Mouse (Mus musculus) yolk sac, embryonic 10.5 days (tissue): ENCODE results near the gene Pcsk2.

ENCODE experiments used
- DNase-seq: peaks from one replicate; pipeline ENCODE4 v3.0.0-alpha.2; 2017; ENCODE audit warnings: low spot score

Pcsk2 gene

DNA sequence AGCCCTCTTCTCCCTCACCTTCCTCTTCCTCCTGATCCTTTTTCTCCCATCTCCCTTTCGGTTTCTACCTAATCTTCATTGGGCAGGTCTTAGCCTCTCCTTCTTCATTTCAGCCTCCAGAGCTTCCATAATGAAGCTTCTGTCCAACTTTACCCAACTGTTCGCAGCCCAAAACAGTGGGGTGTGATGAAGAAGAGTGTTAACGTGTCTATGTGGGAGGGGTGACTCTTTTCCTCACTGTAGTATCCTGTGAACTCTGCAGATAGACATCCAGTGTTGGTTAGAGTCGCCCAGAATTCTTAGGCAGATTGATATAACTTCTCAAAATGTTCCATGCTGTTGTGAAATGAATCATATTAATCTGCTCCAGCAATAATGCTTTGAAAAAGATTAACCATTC is 98.4 kb downstream of the Pcsk2 start:
- no peak for DNase-seq

DNA sequence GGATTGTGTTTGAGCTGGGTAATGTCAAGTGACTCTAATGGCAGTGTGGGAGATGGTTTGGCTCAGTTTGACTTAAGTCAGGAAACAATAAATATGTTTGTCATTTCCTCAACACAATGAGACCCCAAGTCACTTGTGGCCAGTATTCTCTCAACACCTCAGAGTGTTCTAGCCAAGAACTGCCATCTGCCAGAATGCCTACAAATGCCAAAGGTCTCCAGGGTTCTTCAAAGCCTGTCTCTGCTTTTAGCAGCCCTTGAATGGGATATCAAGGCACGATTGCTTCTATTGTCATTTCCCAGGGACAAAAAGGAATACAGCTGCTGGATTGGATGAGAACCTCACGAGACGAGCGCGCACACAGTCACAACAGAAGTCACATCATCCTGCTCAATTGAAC is 100.0 kb downstream of the Pcsk2 start:
- no peak for DNase-seq

- no peak for DNase-seq
Observed at GRCm38 (mm10) chr2:143654621-143655020, 108.7 kb downstream of the Pcsk2 start.

DNA sequence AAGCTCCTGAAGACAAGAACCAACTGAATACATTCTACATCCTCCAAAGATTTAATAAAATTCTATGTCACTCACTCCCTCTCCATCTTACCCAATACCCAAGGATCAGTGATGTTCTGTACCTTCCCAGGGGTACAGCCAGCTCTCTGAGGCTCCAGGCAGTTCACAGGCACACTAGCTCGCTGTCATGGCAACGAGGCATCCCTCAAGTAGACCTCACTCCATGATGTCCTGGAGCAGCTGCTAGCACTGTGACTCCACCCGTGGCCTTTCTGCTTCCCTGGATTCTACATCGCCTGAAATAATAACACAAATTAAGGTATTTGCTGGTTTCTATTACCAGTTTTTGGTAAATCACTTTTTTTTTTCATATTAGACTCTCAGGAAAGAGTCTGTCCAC is 111.0 kb downstream of the Pcsk2 start:
- DNase-seq: no peak

- DNase-seq: no peak
Observed at GRCm38 (mm10) chr2:143666785-143667184, 120.8 kb downstream of the Pcsk2 start.

GRCm38 (mm10) chr2:143677869-143678268 is 131.9 kb downstream of the Pcsk2 start:
- no peak for DNase-seq

- DNase-seq: no peak
Observed at GRCm38 (mm10) chr2:143679513-143679912, 133.6 kb downstream of the Pcsk2 start.

DNA sequence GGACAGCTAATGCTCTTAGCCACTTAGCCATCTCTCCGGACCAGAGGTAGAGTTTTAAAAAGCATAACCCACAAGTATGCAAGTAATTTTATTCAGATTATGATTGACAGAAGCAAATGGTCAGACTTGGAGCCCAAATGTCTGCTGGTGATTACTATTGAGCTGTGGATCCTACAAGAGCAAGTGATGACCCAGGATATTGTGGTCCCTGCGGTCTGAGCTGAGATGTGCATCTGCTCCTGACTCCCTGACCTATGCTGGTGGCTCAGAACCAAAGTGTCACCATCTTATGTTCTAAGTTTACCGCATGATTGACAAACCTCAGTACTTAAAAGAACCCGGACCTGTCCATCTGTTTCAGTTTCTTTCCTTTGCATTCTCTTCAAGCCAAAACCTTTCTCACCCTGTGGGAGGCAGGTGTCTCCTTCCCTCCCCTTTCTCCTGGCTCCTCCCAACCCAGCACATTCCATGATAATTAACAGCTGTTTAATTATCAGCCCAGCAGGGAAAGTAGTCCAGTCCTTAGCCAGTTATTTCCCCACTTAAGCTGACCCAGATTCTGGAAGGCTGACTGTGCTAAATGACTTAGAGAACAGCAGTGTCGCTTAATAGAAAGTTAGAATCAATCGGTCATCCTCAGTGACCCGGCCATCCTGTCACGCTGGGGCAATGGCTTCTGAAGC is 136.1 kb downstream of the Pcsk2 start:
- no peak for DNase-seq

DNA sequence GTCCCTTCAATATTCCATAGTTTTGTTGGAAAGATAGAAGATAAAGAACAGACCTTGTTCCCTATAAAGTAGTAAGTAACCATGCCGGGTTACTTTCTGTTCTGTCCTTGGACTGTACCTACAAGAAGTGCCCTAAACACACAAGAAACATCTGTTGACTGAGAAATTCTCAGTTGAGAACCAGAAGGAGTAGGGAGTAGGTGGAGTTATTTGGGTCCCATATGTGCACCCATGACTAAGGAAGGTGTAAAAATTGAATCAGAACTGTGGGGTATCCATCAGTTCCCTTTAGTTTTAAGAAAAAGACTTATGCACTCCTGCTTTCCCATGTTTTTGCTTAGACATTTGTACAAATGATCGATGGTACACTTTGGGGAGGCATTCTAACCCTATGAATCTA is 137.6 kb downstream of the Pcsk2 start:
- no peak for DNase-seq

GRCm38 (mm10) chr2:143691244-143691643 is 145.3 kb downstream of the Pcsk2 start:
- no peak for DNase-seq

- DNase-seq: no peak
Observed at GRCm38 (mm10) chr2:143696026-143696557, 150.1 kb downstream of the Pcsk2 start.

DNA sequence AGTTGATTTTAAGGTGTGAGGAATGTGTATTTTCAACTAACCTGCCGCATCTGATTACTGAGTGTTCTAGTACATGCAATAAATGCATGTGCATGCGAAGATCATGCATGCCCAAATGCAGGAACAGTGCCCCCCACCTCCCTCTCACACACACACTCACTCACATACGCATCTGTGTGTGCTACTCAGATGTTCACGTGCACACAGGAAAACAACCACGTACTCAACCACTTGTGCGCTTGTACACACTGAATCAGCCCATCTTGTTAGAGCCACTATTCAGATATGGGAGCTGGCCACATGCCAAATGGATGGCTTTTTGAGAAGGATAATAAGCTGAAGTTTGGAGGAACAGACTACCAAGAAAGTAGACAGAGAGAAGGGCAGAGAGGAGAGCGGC is 150.7 kb downstream of the Pcsk2 start:
- no peak for DNase-seq

- no peak for DNase-seq
Observed at GRCm38 (mm10) chr2:143701141-143701540, 155.2 kb downstream of the Pcsk2 start.

DNA sequence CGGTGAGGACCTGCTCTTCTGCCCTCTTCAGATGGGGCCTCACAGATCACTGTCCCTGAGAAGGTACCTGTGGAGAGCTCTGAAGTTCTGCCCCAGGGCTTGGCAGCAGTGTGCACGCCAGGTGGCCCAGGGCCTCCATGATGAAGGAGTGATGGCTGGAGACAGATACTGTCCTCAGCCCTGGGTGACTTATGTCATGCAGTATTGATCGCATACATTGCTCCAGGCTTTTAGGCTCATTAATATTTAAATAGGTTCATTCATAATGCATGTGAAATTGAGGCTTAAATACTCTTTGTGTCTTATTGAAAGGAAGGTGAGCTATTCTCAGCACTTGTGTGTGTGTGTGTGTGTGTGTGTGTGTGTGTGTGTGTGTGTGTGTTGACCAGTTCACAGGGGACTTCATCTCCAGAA is 157.0 kb downstream of the Pcsk2 start:
- DNase-seq: no peak

DNA sequence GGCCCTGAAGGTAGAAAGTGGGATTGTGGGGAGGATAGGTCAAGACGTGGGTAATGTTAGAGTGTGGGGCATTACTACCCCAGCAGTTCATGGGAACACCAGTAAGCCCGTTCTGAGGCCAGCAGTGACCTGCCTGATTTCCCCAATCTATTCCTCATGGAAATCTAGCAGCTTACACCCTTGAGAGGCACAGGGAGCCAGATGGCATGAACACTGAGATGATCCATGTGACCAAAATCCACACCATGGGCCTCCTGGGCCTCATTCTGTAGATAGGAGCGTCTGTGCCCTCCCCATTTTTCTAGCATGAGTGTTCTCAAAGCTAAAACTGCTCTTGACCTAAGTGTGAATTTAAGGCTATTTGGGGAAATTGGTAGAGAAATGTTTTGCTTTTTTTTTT is 162.2 kb downstream of the Pcsk2 start:
- no peak for DNase-seq

DNA sequence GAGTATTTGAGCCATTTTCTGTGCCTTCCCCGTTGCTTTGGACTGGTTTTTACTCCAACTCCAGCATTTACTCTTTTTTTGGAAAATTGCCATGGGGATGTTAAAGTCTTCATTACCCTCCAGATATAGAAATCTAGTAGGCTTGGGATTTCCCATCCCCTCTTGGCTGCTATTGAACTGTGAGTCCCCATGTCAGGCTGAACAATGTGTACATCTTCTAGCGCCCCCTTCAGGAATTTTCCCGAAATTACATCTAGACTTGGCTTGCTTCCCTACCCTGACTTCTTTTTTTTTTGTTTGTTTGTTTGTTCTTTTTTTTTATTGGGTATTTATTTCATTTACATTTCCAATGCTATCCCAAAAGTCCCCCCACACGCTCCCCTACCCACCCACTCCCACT is 163.3 kb downstream of the Pcsk2 start:
- no peak for DNase-seq

DNA sequence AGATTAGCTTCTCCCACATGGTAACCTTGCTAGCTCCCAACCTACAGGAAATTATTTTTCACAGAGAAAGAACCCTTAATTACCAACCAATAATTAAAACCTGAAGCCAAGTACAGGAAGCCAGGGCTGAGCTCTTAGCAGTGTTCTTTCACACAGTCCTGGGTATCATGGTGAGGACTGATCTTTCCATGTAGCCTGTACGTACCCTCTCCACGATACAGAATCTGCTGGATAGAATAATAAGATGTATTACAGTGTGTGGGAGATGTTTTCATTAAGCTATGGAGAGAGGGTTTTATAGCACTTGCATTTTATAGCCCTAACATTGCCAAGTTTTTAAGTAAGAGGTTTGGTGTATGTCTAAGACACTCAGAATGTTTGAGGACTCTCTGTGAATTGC is 164.0 kb downstream of the Pcsk2 start:
- no peak for DNase-seq

DNA sequence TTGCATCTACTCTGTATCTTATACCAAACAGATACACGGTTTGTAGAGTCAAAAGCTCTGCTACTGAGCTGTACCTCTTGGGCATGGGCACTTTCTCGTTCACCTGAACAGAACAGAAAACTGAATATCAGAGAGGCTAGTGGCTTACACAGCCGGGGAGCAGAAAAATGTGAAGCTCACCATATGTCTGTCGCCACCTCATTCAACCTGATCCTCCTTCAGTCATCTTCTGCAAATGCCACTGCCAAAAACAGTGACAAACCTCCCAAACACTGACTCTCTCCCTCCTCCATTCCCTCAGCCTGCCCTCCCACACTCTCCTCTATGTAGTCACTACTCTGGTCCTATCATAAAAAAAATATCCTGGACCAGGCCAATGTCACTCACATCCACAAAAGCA is 165.9 kb downstream of the Pcsk2 start:
- no peak for DNase-seq

- no peak for DNase-seq
Observed at GRCm38 (mm10) chr2:143712901-143713300, 166.9 kb downstream of the Pcsk2 start.

DNA sequence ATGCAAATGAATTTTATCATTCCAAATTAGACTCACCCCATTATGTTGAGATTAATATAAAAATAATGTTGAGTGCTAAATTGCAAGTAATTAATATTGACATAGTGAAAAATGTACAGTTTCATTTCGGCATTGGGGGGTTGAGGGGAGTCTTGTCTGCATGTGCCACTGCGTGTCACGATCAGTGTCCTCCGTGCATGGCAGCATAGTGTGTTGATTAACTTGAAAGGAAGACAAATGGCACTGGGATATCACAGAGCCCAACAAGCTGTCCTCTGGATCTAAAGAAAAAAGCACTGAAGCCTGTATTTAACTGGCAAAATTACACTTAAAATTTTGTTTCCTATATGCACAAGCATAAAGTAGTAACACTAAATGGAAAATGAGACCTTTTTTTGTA is 167.9 kb downstream of the Pcsk2 start:
- no peak for DNase-seq

- no peak for DNase-seq
Observed at GRCm38 (mm10) chr2:143715110-143715509, 169.2 kb downstream of the Pcsk2 start.

DNA sequence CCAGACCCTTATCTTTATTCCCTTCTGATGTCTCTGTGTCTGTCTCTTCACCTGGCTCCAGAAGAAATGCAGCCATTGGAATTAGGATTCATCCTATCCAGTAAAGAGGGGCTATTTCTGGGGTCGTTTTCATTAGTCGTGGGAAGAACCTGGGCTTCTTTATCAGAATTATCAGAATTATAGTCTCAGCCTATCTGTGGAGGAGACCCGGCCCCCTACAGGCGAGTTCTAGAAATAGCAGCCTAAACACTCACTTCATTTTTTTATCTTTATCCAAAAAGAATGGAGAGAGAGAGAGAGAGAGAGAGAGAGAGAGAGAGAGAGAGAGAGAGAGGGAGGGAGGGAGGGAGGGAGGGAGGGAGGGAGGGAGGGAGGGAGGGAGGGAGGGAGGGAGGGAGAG is 177.3 kb downstream of the Pcsk2 start:
- no peak for DNase-seq

DNA sequence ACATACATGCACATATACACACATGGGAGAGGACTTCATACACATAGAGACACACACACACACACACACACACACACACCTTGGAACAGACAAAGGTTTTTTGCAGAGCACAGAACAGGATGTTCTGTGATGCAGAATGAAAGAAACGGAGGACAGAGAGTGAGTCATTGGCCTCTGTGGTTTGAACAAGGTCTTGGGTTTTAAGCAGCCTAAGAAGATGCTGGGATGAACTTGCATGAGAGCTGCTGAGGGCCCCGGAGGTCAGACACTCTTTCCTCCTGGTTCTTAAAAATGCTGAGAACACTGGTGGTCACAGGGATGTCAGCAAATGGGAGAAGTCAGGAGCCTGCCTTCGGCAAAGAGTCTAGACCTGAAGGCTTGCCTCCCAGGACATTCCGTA is 178.1 kb downstream of the Pcsk2 start:
- DNase-seq: no peak

DNA sequence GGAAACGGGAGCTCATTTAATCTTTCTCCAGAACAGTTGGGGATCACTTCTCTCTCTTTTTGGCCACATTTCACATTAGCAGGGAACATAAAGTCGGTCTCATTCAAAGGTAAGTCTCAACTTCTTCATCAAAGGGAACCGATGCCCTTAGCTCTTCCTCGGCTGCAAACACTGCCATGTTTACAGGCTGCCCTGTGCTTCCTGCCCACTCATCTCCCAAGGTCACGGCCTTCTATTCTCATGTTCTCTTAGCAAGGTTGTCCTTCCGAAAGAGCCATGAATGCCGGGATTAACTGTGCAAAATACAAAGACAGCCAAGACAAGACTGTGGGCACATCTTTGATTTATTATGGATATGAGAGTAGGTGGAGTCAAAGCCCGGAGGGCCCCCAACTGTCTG is 178.8 kb downstream of the Pcsk2 start:
- no peak for DNase-seq
